Mouse (Mus musculus) olfactory bulb, adult 2 months (tissue): Measurements from ENCODE around the gene Coil. TPM values are rescaled to one million over a fixed set of nuclear protein-coding genes. Genes with fewer than 3 reads are reported as not detected.
"Not testable (repeated sequence)": the region's sequence is repeated elsewhere in the genome, so short reads cannot be mapped to it uniquely, and the experiment has no call there.

ENCODE experiments used
- H3K27ac ChIP-seq: fragments of 200-500 bp; 2 replicates; pipeline ENCODE4 v1.5.1; 2012; ENCODE audit warnings: low read depth, low read length; ENCODE audit not compliant: insufficient read depth
- H3K4me1 ChIP-seq: fragments of 200-500 bp; 2 replicates; pipeline ENCODE4 v1.6.1; 2012; ENCODE audit warnings: low read length; ENCODE audit not compliant: control insufficient read depth, insufficient read depth
- H3K4me3 ChIP-seq: fragments of 200-500 bp; 2 replicates; pipeline ENCODE4 v1.5.1; 2012; ENCODE audit warnings: mild to moderate bottlenecking, low read depth, low read length, moderate library complexity; ENCODE audit not compliant: insufficient read depth
- CTCF ChIP-seq: fragments of 200-500 bp; IDR thresholded peaks from 2 replicates; pipeline ENCODE4 v1.5.1; 2012; ENCODE audit warnings: low read depth, mild to moderate bottlenecking, low read length, moderate library complexity; ENCODE audit not compliant: insufficient read depth
- POLR2A ChIP-seq: fragments of 200-500 bp; IDR thresholded peaks from 2 replicates; pipeline ENCODE4 v1.6.1; 2012; ENCODE audit warnings: mild to moderate bottlenecking, low read depth, low read length, moderate library complexity; ENCODE audit not compliant: insufficient read depth
- WGBS: fragments of 180-500 bp; shearing (Covaris S2); methylation state at CpG from one replicate; pipeline ENCODE4 v1.1.7; 2018; 5-methylcytosine and 5-hydroxymethylcytosine counted together
- polyA plus RNA-seq: library from polyadenylated mRNA; stranded (reverse); fragments of >200 nt; gene quantifications from 2 replicates; pipeline ENCODE4 v1.2.4, GENCODE M21; 2012; ENCODE audit warnings: low replicate concordance; ENCODE audit not compliant: missing spikeins, insufficient read depth, insufficient read length

Gene Coil
- polyA plus RNA-seq, 1 experiment, result not detected

- Histone ChIP-seq H3K4me3 (no peak overlapping the region), H3K27ac (no peak overlapping the region), H3K4me1 (no peaks in the 10 kb centered on the region)
- TF ChIP-seq CTCF (no peak), POLR2A (no peak)
- 82% methylated on average over 5 of the region's 5 CpGs for WGBS
These were observed 19.5 kb downstream of the Coil start for GRCm38 (mm10) chr11:88989530-88989929.

DNA sequence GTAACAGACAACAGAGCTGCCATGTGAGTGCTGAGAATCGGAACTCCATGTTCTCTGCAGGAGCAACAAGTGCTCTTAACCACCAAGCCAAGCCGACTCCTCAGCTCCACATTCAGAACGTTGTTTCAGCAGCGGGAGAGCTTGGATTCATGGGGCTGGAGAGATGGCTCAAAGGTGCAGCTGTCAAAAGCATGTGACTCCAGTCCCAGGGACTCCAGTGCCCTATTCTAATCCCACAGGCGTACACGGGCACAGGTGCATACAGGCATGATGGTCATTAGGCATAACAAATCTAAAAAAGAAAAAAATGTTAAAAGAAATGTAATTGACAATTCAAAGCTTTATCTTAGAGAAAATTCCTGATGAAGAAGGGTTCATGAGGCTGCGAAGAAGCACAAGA, 23.1 kb downstream of the Coil start:
- no peak overlapping the region for H3K4me3 ChIP-seq
- no peak overlapping the region for H3K27ac ChIP-seq
- TF ChIP-seq POLR2A (no peak), CTCF (no peak)
- H3K4me1 ChIP-seq, result no peaks in the 10 kb centered on the region
- 46% methylated on average over 7 of the region's 7 CpGs for WGBS

- no peak overlapping the region for H3K27ac ChIP-seq
- WGBS, result 33% methylated on average over 5 of the region's 5 CpGs
- TF ChIP-seq POLR2A (no peak), CTCF (no peak)
- no peaks in the 10 kb centered on the region for H3K4me1 ChIP-seq
- no peak overlapping the region for H3K4me3 ChIP-seq
These were observed 23.6 kb downstream of the Coil start for GRCm38 (mm10) chr11:88993625-88994024.

DNA sequence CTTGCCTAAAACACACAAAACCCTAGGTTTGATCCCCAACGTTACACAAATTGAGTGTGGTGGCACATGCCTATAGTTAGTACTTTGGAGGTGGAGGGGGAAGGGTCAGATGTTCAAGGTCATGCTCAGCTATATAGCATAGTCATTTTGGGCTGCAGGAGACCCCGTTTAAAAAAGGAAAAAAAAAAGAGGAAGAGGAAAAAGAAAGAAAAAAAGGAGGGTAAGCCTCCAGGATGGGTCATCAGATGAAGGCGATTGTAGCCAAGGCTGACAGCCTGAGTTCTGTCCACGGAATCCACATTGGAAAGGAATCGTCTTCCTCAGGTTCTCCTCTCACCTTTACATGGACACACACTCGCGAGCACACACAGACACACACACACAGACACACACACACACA, 24.4 kb downstream of the Coil start:
- Histone ChIP-seq H3K4me1 (no peaks in the 10 kb centered on the region), H3K4me3 (no peak overlapping the region), H3K27ac (no peak overlapping the region)
- no peak for TF ChIP-seq CTCF
- 91% methylated on average over 7 of the region's 7 CpGs for WGBS

- Histone ChIP-seq H3K4me1 (no peaks in the 10 kb centered on the region), H3K27ac (no peak overlapping the region), H3K4me3 (no peak overlapping the region)
- TF ChIP-seq POLR2A (no peak), CTCF (no peak)
- WGBS, result 92% methylated on average over 2 of the region's 2 CpGs
These were observed 25.6 kb downstream of the Coil start for GRCm38 (mm10) chr11:88995616-88996015.

- Histone ChIP-seq H3K4me1 (no peaks in the 10 kb centered on the region), H3K4me3 (no peak overlapping the region), H3K27ac (no peak overlapping the region)
- WGBS, result 38% methylated on average over 7 of the region's 7 CpGs
- TF ChIP-seq POLR2A (no peak), CTCF (no peak)
These were observed 26.4 kb downstream of the Coil start for GRCm38 (mm10) chr11:88996427-88996826.

DNA sequence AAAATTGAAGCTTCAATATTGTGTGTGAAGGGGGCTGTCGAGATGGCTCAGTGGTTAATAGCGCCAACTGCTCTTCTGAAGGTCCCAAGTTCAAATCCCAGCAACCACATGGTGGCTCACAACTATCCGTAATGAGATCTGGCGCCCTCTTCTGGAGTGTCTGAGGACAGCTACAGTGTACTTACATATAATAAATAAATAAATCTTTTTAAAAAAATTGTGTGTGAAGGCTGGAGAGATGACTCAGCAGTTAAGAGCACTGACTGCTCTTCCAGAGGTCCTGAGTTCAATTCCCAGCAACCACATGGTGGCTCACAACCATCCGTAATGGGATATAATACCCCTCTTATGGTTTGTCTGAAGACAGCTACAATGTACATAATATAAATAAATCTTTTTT, 27.3 kb downstream of the Coil start:
- H3K4me1 ChIP-seq, H3K4me3 ChIP-seq, H3K27ac ChIP-seq: not testable (repeated sequence)
- WGBS, result 87% methylated on average over 5 of the region's 5 CpGs

- no peak overlapping the region for H3K27ac ChIP-seq
- H3K4me3 ChIP-seq, result no peak overlapping the region
- TF ChIP-seq CTCF (no peak), POLR2A (no peak)
- H3K4me1 ChIP-seq, result no peaks in the 10 kb centered on the region; the same call in 1 of the 2 replicates
- 32% methylated on average over 3 of the region's 3 CpGs for WGBS
These were observed 28.4 kb downstream of the Coil start for GRCm38 (mm10) chr11:88998406-88998805.

DNA sequence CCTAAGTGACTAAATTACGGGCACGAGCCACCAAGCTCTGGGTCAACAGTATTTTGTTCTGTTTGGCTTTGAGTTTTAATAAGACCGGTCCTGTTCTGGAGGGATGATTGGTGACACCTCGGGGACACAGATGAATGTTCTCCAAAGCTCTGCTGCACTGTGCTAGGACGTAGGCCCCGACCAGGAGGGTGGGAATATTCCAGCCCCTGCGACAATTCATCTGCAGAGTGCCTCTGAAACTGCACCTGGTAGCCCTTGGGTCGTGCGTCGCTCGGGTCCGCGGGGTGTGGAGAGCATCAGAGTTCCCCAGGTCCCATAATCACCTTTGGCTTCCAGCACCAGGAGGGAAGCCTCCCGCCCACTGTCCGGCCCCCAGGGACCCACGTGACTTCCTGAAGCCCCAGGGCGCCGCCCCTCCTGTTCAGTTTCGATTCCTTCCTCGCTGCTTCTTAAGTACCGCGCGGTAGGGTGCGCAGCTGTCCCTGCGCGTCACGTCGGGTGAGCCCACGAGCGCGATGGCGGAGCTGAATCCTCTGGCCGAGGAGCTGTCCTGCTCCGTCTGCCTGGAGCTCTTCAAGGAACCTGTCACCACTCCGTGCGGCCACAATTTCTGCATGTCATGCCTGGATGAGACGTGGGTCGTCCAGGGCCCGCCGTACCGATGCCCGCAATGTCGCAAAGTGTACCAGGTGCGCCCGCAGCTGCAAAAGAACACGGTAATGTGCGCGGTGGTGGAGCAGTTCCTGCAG, 29.1 kb downstream of the Coil start, which contains the start of gene Trim25:
Gene Trim25 (plus strand): TSS at position 403 of the 749 bp plus-strand sequence.
- H3K4me3 ChIP-seq, result peak within 1 kb of the TSS; percentile 42
- TF ChIP-seq CTCF, result no peak
- TF ChIP-seq POLR2A, result no peak
- no peak within 1 kb of the TSS for H3K27ac ChIP-seq
- 5% methylated on average over 48 of the region's 48 CpGs for WGBS
- no peaks in the 10 kb centered on the region; the same call in 1 of the 2 replicates for H3K4me1 ChIP-seq
